Mouse (Mus musculus): Measurements from ENCODE around the gene Gm47289. TPM values are rescaled to one million over a fixed set of nuclear protein-coding genes. Genes with fewer than 3 reads are reported as not detected.

The Gm47289 gene
- polyA plus RNA-seq (2015; fragmentation: Nextera tagmentation; extraction: Ambion mirVana), result not detected in 2 replicates

DNA sequence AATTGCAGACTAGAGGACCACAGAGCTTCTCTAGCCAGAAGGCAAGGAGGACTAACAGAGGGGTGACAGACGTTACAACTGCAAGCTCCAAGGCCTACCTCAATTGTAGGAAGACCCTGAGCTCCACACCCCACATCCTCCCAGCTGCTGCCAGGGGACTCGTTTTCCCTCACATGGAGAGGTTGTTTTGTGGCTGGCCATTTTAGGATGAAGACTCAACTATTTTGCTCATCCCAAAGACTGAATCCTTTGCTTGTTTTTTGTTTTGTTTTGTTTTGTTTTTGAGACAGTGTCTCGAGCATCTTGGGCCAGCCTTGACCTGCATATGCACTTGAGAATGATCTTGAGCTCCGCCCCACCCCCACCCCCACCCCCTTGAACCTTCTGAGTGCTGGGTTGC is at the start of gene Gm47289:
Gene Gm47289, plus strand, starts transcription at position 301 of the 400 bp plus-strand sequence.
- Histone ChIP-seq H3K4me2 (no peak within 1 kb of the TSS), H3K27me3 (peaks cover 17% of the 10 kb centered on the region), H3K9ac (no peak within 1 kb of the TSS), H3K27ac (replicated peaks) (no peak within 1 kb of the TSS), H3K4me3 (no peak within 1 kb of the TSS), H3K4me1 (replicated peaks) (no peaks in the 10 kb centered on the region), H3K36me3 (no peaks in the 10 kb centered on the region), H3K9me3 (no peaks in the 10 kb centered on the region)
- 61% methylated on average over 4 of the region's 4 CpGs for WGBS
- no peak for ATAC-seq (ENCODE audit: low FRiP score, low read depth)

- no peaks in the 10 kb centered on the region for H3K36me3 ChIP-seq
- WGBS, result 64% methylated on average over 12 of the region's 12 CpGs
- no peaks in the 10 kb centered on the region; the same call in 1 of the 2 replicates for H3K4me1 ChIP-seq (replicated peaks)
- H3K27me3 ChIP-seq, result no peaks in the 10 kb centered on the region
- H3K4me3 ChIP-seq, result no peak overlapping the region
- no peaks in the 10 kb centered on the region for H3K9me3 ChIP-seq
- H3K27ac ChIP-seq (replicated peaks), result no peak overlapping the region
- H3K9ac ChIP-seq, result no peak overlapping the region
- H3K4me2 ChIP-seq, result no peak overlapping the region
- no peak for ATAC-seq (ENCODE audit: low FRiP score, low read depth)
Measured at GRCm38 (mm10) chr9:119109685-119110353, 49.1 kb upstream of the Gm47289 start.

DNA sequence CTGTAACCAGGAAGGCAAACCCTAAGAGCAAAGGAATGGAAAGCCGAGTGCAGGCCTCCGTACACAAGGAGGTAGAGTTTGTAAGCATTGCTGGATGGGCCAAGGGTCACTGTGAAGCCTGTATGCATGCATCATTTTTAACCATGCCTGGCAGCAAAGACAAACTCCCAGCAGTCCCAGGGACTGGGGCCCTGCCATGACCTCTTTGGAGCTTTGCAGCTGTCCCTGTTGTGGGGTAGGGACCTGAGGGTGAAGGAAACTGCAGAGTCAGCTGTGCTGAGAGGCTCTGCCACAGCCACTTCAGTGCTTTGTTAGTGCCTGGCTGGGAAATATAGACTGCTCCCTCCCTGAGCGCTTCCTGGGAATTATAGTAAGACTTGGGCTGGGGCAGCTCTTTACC is 48.3 kb upstream of the Gm47289 start:
- ATAC-seq (ENCODE audit: low FRiP score, low read depth), result no peak
- Histone ChIP-seq H3K36me3 (no peaks in the 10 kb centered on the region), H3K4me2 (no peak overlapping the region), H3K9ac (no peak overlapping the region), H3K9me3 (no peaks in the 10 kb centered on the region), H3K4me1 (replicated peaks) (no peaks in the 10 kb centered on the region; the same call in 1 of the 2 replicates), H3K4me3 (no peak overlapping the region), H3K27me3 (no peaks in the 10 kb centered on the region), H3K27ac (replicated peaks) (no peak overlapping the region)
- WGBS, result 38% methylated on average over 3 of the region's 3 CpGs

DNA sequence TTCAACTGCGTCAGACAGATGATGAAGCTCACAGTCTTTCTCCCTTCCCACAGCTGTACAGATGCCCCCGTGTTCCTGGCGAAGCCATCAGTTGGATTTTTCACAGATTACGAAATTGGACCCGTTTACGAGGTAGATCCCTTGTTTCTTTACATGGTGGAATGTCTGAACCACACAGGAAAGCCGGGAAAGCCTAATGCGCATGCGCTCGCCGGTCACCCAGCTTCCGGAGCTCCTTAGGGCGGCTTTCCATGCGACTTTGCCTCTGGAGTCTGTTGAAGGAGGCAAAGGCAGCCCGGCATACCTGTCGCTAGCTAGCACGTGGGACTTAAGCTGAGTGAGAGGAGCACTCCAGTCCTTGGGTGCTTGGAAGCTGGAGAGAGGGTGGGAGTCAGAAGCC is 44.0 kb upstream of the Gm47289 start:
- Histone ChIP-seq H3K36me3 (no peaks in the 10 kb centered on the region), H3K4me1 (replicated peaks) (no peaks in the 10 kb centered on the region; the same call in 1 of the 2 replicates), H3K27ac (replicated peaks) (no peak overlapping the region), H3K4me3 (no peak overlapping the region), H3K27me3 (no peaks in the 10 kb centered on the region), H3K4me2 (no peak overlapping the region), H3K9me3 (no peaks in the 10 kb centered on the region), H3K9ac (no peak overlapping the region)
- WGBS, result 90% methylated on average over 17 of the region's 17 CpGs
- ATAC-seq (ENCODE audit: low FRiP score, low read depth), result no peak

GRCm38 (mm10) chr9:119119409-119120167 is 39.4 kb upstream of the Gm47289 start:
- no peaks in the 10 kb centered on the region for H3K27me3 ChIP-seq
- no peaks in the 10 kb centered on the region for H3K4me1 ChIP-seq (replicated peaks)
- no peak overlapping the region for H3K4me3 ChIP-seq
- H3K9me3 ChIP-seq, result no peaks in the 10 kb centered on the region
- WGBS, result 90% methylated on average over 19 of the region's 19 CpGs
- H3K36me3 ChIP-seq, result no peaks in the 10 kb centered on the region
- no peak overlapping the region for H3K27ac ChIP-seq (replicated peaks)
- no peak overlapping the region for H3K9ac ChIP-seq
- no peak for ATAC-seq (ENCODE audit: low FRiP score, low read depth)
- no peak overlapping the region for H3K4me2 ChIP-seq

- ATAC-seq (ENCODE audit: low FRiP score, low read depth), result no peak
- Histone ChIP-seq H3K9ac (no peak overlapping the region), H3K4me3 (no peak overlapping the region), H3K27me3 (no peaks in the 10 kb centered on the region), H3K9me3 (no peaks in the 10 kb centered on the region), H3K27ac (replicated peaks) (no peak overlapping the region), H3K4me1 (replicated peaks) (no peaks in the 10 kb centered on the region), H3K36me3 (no peaks in the 10 kb centered on the region), H3K4me2 (no peak overlapping the region)
- 70% methylated on average over 3 of the region's 3 CpGs for WGBS
Measured at GRCm38 (mm10) chr9:119120168-119120560, 38.8 kb upstream of the Gm47289 start.

DNA sequence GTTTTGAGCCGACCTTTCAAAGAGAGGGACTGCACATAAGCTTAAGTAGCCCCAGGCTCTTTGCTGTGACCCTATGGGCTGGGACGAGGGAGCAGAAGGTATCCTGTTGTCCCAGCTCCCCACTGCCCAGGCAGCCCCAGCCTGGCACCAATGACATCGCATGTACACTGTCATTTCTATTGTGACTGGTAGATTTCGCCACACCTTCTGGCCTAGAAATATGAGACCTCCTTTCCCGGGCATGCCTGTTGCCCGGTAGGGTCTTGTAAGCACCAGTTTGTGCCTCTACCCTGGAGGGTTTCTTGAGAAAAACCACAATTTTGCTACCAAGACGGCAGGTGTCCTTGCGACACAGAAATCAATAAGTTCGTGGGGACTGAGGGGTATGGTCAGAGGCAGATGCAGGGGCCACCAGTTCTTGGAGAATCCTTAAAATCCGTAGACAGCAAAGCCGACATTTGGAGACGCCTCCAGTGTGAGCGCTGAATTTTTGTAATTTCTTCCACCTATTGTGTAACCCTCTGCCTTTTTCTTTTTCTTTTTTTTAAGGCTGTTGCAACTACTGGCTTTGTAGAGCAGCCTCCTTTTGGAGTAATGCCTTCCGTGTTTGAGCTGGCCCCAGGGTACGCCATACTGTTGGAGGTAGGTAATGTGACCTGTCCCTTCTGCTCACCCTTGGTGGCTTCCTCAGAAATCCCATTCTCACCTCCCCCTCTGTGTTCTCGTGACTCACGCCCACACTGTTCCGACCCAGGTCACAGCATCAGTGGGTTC is 36.2 kb upstream of the Gm47289 start:
- H3K9ac ChIP-seq, result no peak overlapping the region
- no peak overlapping the region for H3K27ac ChIP-seq (replicated peaks)
- H3K4me3 ChIP-seq, result no peak overlapping the region
- H3K9me3 ChIP-seq, result no peaks in the 10 kb centered on the region
- H3K27me3 ChIP-seq, result no peaks in the 10 kb centered on the region
- no peak overlapping the region for H3K4me2 ChIP-seq
- WGBS, result 88% methylated on average over 18 of the region's 18 CpGs
- no peak for ATAC-seq (ENCODE audit: low FRiP score, low read depth)
- H3K36me3 ChIP-seq, result no peaks in the 10 kb centered on the region
- no peaks in the 10 kb centered on the region for H3K4me1 ChIP-seq (replicated peaks)

DNA sequence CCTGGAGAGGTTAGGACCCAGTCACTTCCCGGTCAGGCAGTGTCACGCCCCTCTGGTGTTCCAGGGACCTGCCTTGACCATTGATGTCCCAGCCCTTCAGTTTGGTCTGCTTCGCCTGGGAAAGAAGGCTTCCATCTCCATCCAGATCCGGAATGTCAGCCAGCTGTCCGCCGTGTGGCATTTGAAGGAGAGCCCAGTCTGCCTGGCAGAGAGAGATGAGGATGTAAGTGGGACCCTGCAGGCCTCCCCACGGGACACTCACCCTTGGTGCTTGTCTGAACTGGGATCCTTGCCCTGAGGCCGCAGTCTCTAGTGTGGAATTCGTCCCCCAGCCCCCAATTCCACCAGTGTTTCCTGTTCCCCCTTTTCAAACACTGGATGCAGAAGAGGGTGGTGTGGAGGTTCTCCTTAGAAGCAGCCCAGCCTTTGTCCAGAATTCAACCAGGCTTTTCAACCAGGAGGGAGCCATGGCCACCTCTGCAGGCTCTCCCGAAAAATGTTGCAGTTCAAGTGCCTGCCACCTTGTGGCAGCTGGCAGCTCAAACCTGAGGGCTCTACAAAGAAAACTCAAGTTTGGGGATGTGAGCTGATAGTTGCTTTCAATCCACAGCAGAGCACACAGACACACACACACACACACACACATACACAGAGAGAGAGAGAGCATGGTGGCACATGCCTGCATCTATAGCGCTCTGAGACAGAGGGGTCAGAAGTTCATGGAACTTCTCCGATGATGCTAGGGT is 30.4 kb upstream of the Gm47289 start:
- no peaks in the 10 kb centered on the region for H3K4me1 ChIP-seq (replicated peaks)
- no peaks in the 10 kb centered on the region for H3K36me3 ChIP-seq
- H3K4me2 ChIP-seq, result no peak overlapping the region
- no peak for ATAC-seq (ENCODE audit: low FRiP score, low read depth)
- no peak overlapping the region for H3K4me3 ChIP-seq
- H3K27me3 ChIP-seq, result no peaks in the 10 kb centered on the region
- 85% methylated on average over 12 of the region's 12 CpGs for WGBS
- H3K27ac ChIP-seq (replicated peaks), result no peak overlapping the region
- no peak overlapping the region for H3K9ac ChIP-seq
- H3K9me3 ChIP-seq, result no peaks in the 10 kb centered on the region

- Histone ChIP-seq H3K4me2 (no peak overlapping the region), H3K9ac (no peak overlapping the region), H3K27me3 (no peaks in the 10 kb centered on the region), H3K9me3 (no peaks in the 10 kb centered on the region), H3K4me3 (no peak overlapping the region), H3K36me3 (no peaks in the 10 kb centered on the region), H3K4me1 (replicated peaks) (no peaks in the 10 kb centered on the region), H3K27ac (replicated peaks) (no peak overlapping the region)
- ATAC-seq (ENCODE audit: low FRiP score, low read depth), result no peak
- WGBS, result 67% methylated on average over 5 of the region's 5 CpGs
Measured at GRCm38 (mm10) chr9:119130692-119131091, 28.3 kb upstream of the Gm47289 start.

DNA sequence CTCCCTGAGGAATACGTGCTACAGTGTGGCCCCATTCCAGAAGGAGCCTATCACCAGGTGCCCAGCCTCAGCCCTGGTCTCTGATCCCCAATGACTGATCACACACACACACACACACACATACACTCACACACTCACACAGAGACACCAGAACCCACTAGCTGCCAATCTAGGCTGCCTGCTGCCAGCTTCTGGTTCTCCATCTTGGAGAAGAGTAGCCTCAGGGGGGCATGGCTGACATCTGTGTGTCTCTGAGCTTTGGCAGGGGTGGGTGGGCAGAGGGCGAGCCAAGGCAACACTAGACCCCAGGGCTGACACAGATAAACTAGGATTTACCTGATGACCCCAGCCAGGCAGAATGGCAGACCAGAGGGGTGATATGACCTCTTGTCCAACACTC is 20.1 kb upstream of the Gm47289 start:
- Histone ChIP-seq H3K36me3 (no peaks in the 10 kb centered on the region), H3K4me2 (no peak overlapping the region), H3K9me3 (no peaks in the 10 kb centered on the region), H3K27ac (replicated peaks) (no peak overlapping the region), H3K27me3 (no peaks in the 10 kb centered on the region), H3K9ac (no peak overlapping the region), H3K4me3 (no peak overlapping the region), H3K4me1 (replicated peaks) (no peaks in the 10 kb centered on the region)
- ATAC-seq (ENCODE audit: low FRiP score, low read depth), result no peak
- 84% methylated on average over 2 of the region's 2 CpGs for WGBS

DNA sequence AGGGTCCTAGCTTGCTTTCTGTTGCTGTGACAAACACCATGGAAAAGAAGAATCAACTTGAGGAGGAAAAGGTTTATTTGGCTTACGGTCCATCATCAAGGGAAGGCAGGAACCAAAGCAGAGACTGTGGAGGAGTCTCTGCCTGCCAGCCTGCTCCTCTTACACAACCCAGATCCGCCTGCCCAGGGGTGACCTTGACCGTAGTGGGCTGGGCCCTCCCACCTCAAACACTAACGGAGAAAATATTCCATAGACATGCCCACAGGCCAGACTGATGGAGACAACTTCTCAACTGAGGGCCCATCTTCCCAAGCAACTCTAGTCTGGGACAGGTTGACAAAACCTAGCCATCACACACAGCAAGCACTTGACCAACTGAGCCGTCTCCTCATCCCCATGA is 16.9 kb upstream of the Gm47289 start:
- H3K27ac ChIP-seq (replicated peaks), result no peak overlapping the region
- H3K27me3 ChIP-seq, result no peaks in the 10 kb centered on the region
- no peak overlapping the region for H3K9ac ChIP-seq
- H3K4me1 ChIP-seq (replicated peaks), result no peaks in the 10 kb centered on the region
- H3K9me3 ChIP-seq, result no peaks in the 10 kb centered on the region
- ATAC-seq (ENCODE audit: low FRiP score, low read depth), result no peak
- H3K36me3 ChIP-seq, result no peaks in the 10 kb centered on the region
- no peak overlapping the region for H3K4me2 ChIP-seq
- no peak overlapping the region for H3K4me3 ChIP-seq
- 94% methylated on average over 5 of the region's 5 CpGs for WGBS

Measured in hindbrain, embryonic 15.5 days (tissue).